Comparison of ENCODE assay signal across 22 mouse cellular contexts in the genomic region with DNA sequence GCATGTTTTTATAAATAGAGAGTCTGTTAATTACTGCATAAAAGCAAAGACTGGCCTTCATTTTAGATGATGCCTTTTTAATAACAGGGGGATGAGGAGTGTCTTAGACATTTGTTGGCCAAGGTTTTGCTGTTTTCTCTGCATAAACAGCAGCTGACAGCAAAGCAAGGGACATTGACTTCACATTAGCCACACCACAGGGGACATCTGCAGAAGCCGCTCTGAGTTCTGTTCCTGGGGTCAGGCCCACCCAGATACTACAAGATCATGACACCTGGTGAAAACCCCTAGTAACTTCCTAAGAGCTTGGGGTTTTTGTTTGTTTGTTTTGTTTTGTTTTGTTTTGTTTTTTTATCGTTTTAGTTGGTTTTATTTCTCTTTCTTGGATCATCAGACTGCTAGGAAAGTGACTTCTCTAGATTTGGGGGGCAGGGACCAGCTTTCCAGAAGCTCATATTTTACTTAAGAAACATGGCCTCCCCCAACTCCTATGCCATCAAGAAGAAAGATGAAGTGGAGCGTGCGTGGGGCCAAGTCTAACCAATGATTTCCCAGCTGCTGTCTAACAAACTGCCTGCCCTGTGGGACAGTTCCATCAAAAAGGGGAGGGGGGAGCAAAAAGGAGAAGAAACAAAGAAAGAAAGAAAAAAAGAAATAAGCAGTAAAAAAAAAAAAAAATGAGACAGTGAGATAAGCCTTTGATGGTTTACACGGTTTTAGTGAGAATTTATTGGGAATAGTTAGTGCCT. TPM values are rescaled to one million over a fixed set of nuclear protein-coding genes. Genes with fewer than 3 reads are reported as not detected.
DNase-seq lines count a peak whose midpoint lies in the region; ATAC-seq and TF ChIP-seq lines count a peak whose summit lies in the region.
"Had no signal": no experiment of that assay in that cellular context is flagged by ENCODE, and none has a peak within 500 bp of the region (broad histone marks: within the 10 kb centered on the region; RNA-seq: fewer than 3 reads in every experiment).

No protein-coding gene starts in this region.

- no peak for TF ChIP-seq CTCF in kidney, postnatal 0 days (IDR thresholded peaks at IDR 0.05; ENCODE audit: low read depth)
- no peak for TF ChIP-seq CTCF in midbrain, postnatal 0 days (IDR thresholded peaks at IDR 0.05)

- no peak overlapping the region for H3K4me2 ChIP-seq in forebrain, embryonic 11.5 days (ENCODE audit: low read depth, low read length, severe bottlenecking)
- no peak overlapping the region for H3K4me2 ChIP-seq in kidney, postnatal 0 days (ENCODE audit: low read length)
- no peak overlapping the region for H3K4me2 ChIP-seq in midbrain, embryonic 11.5 days
- no peak overlapping the region for H3K4me2 ChIP-seq in midbrain, postnatal 0 days (ENCODE audit: low read depth, low read length, poor library complexity, severe bottlenecking)
- H3K4me2 ChIP-seq: embryonic facial prominence, embryonic 15.5 days; heart, embryonic 12.5 days; liver, embryonic 15.5 days had no signal

- ATAC-seq in forebrain, embryonic 11.5 days (replicated peaks; ENCODE audit: low FRiP score): no peak
- ATAC-seq in kidney, postnatal 0 days (replicated peaks; ENCODE audit: low FRiP score, low read depth): no peak
- ATAC-seq in midbrain, embryonic 11.5 days (ENCODE audit: low FRiP score): no peak
- no peak for ATAC-seq in midbrain, postnatal 0 days (ENCODE audit: low FRiP score)
- ATAC-seq: activated CD4-positive, CD25-positive, alpha-beta regulatory T cell, adult 4 months; CD4-positive, CD25-positive, alpha-beta regulatory T cell, adult 4 months; hindbrain, postnatal 0 days had no signal

- H3K4me1 ChIP-seq in forebrain, embryonic 10.5 days: peaks cover 40% of the 10 kb centered on the region
- H3K4me1 ChIP-seq in forebrain, embryonic 11.5 days (replicated peaks; ENCODE audit: control insufficient read depth, insufficient read depth, low read length): peaks cover 4% of the 10 kb centered on the region; the same call in 1 of the 2 replicates
- peaks cover 14% of the 10 kb centered on the region; the same call in 1 of the 2 replicates for H3K4me1 ChIP-seq in kidney, postnatal 0 days (replicated peaks; ENCODE audit: insufficient read depth, low read length)
- H3K4me1 ChIP-seq in midbrain, embryonic 11.5 days (ENCODE audit: control insufficient read depth, insufficient read depth, low read length): peaks cover 10% of the 10 kb centered on the region
- H3K4me1 ChIP-seq in midbrain, postnatal 0 days (ENCODE audit: insufficient read depth, low read length): no peaks in the 10 kb centered on the region

- 47% methylated on average over 5 of the region's 5 CpGs for WGBS in forebrain, embryonic 10.5 days
- 47% methylated on average over 5 of the region's 5 CpGs for WGBS in forebrain, embryonic 11.5 days
- 41% methylated on average over 5 of the region's 5 CpGs for WGBS in kidney, postnatal 0 days
- WGBS in midbrain, embryonic 11.5 days: 44% methylated on average over 5 of the region's 5 CpGs
- whole genome bisulfite sequencing in midbrain, postnatal 0 days: 31% methylated on average over 5 of the region's 5 CpGs

- no peaks in the 10 kb centered on the region for H3K9me3 ChIP-seq in forebrain, embryonic 10.5 days
- H3K9me3 ChIP-seq in forebrain, embryonic 11.5 days (ENCODE audit: control insufficient read depth, low read length): no peaks in the 10 kb centered on the region
- no peaks in the 10 kb centered on the region for H3K9me3 ChIP-seq in kidney, postnatal 0 days (replicated peaks; ENCODE audit: low read length)
- H3K9me3 ChIP-seq in midbrain, embryonic 11.5 days (ENCODE audit: control insufficient read depth, low read length): no peaks in the 10 kb centered on the region
- no peaks in the 10 kb centered on the region for H3K9me3 ChIP-seq in midbrain, postnatal 0 days (ENCODE audit: low read length)
- H3K9me3 ChIP-seq: embryonic facial prominence, embryonic 15.5 days; heart, embryonic 12.5 days; liver, embryonic 15.5 days had no signal

- peak overlapping the region; percentile 17 for H3K27ac ChIP-seq in forebrain, embryonic 10.5 days
- no peak overlapping the region for H3K27ac ChIP-seq in forebrain, embryonic 11.5 days (ENCODE audit: low read depth, low read length)
- H3K27ac ChIP-seq in kidney, postnatal 0 days: peak overlapping the region; percentile 16
- H3K27ac ChIP-seq in midbrain, embryonic 11.5 days (ENCODE audit: low read depth, low read length): no peak overlapping the region
- no peak overlapping the region for H3K27ac ChIP-seq in midbrain, postnatal 0 days (ENCODE audit: low read depth, low read length)
- H3K27ac ChIP-seq: embryonic facial prominence, embryonic 15.5 days; hindbrain, postnatal 0 days; layer of hippocampus, adult 2 months; liver, embryonic 15.5 days; macrophage had no signal

- H3K4me3 ChIP-seq in forebrain, embryonic 10.5 days: no peak overlapping the region
- no peak overlapping the region for H3K4me3 ChIP-seq in forebrain, embryonic 11.5 days (ENCODE audit: low read depth, low read length)
- no peak overlapping the region for H3K4me3 ChIP-seq in kidney, postnatal 0 days (replicated peaks; ENCODE audit: low read depth, low read length)
- no peak overlapping the region for H3K4me3 ChIP-seq in midbrain, embryonic 11.5 days (ENCODE audit: low read depth, low read length)
- H3K4me3 ChIP-seq in midbrain, postnatal 0 days (ENCODE audit: low read depth, low read length): no peak overlapping the region
- H3K4me3 ChIP-seq: embryonic facial prominence, embryonic 15.5 days; heart, embryonic 12.5 days; layer of hippocampus, adult 2 months; liver, embryonic 15.5 days; myocyte had no signal

- no peaks in the 10 kb centered on the region for H3K27me3 ChIP-seq in forebrain, embryonic 10.5 days (ENCODE audit: poor library complexity, severe bottlenecking)
- H3K27me3 ChIP-seq in forebrain, embryonic 11.5 days (ENCODE audit: control insufficient read depth, insufficient read depth, low read length): no peaks in the 10 kb centered on the region
- no peaks in the 10 kb centered on the region for H3K27me3 ChIP-seq in kidney, postnatal 0 days (ENCODE audit: insufficient read depth, low read length)
- H3K27me3 ChIP-seq in midbrain, embryonic 11.5 days (ENCODE audit: control insufficient read depth, insufficient read depth, low read length): no peaks in the 10 kb centered on the region
- no peaks in the 10 kb centered on the region for H3K27me3 ChIP-seq in midbrain, postnatal 0 days (ENCODE audit: insufficient read depth, low read length)
- H3K27me3 ChIP-seq: embryonic facial prominence, embryonic 15.5 days; heart, embryonic 12.5 days; liver, embryonic 15.5 days had no signal

- H3K9ac ChIP-seq in forebrain, embryonic 11.5 days (ENCODE audit: low read length): no peak overlapping the region
- no peak overlapping the region for H3K9ac ChIP-seq in kidney, postnatal 0 days (ENCODE audit: low read depth, low read length)
- no peak overlapping the region for H3K9ac ChIP-seq in midbrain, embryonic 11.5 days (ENCODE audit: low read length)
- no peak overlapping the region for H3K9ac ChIP-seq in midbrain, postnatal 0 days (replicated peaks; ENCODE audit: low read length, poor library complexity, severe bottlenecking)
- H3K9ac ChIP-seq: embryonic facial prominence, embryonic 15.5 days; heart, embryonic 12.5 days; liver, embryonic 15.5 days had no signal

- no peak for DNase-seq in forebrain, embryonic 10.5 days (ENCODE audit: extremely low spot score, low spot score)
- DNase-seq in forebrain, embryonic 11.5 days (ENCODE audit: low spot score): no peak
- peak; percentile 72 for DNase-seq in kidney, postnatal 0 days (ENCODE audit: low spot score)
- DNase-seq in kidney, postnatal 36 days: no peak
- peak; percentile 81 for DNase-seq in midbrain, embryonic 11.5 days (ENCODE audit: low spot score, missing footprints)
- no peak for DNase-seq in midbrain, postnatal 0 days (ENCODE audit: low spot score)
- peak; percentile 38 for DNase-seq in retina, postnatal 1 day
- no peak for DNase-seq in adrenal gland, postnatal 14 days
- DNase-seq: cerebellum, adult 9-11 months; kidney, adult 11 months; layer of hippocampus, postnatal 36 days; right cerebral cortex, adult 18-20 months; thymus, postnatal 36 days had no signal

- H3K36me3 ChIP-seq in forebrain, embryonic 10.5 days (replicated peaks): peaks cover 17% of the 10 kb centered on the region
- no peaks in the 10 kb centered on the region for H3K36me3 ChIP-seq in forebrain, embryonic 11.5 days (ENCODE audit: control insufficient read depth, insufficient read depth, low read length)
- no peaks in the 10 kb centered on the region for H3K36me3 ChIP-seq in kidney, postnatal 0 days (ENCODE audit: insufficient read depth, low read length)
- H3K36me3 ChIP-seq in midbrain, embryonic 11.5 days (ENCODE audit: control insufficient read depth, insufficient read depth, low read length): no peaks in the 10 kb centered on the region
- no peaks in the 10 kb centered on the region for H3K36me3 ChIP-seq in midbrain, postnatal 0 days (ENCODE audit: insufficient read depth, low read length)
- H3K36me3 ChIP-seq: embryonic facial prominence, embryonic 15.5 days; heart, embryonic 12.5 days; liver, embryonic 15.5 days had no signal

RNA-seq across cellular contexts. Expression of a gene that starts 57.4 kb away (rescaled TPM):
- 12.7 and 14.7 TPM in 2 replicates for polyA plus RNA-seq in forebrain, embryonic 10.5 days (2016; fragmentation: Nextera tagmentation; extraction: Ambion mirVana)
- polyA plus RNA-seq in forebrain, embryonic 11.5 days (2014; fragmentation: Nextera tagmentation; extraction: Ambion mirVana): 18.3 and 20.5 TPM in 2 replicates
- 21.0 and 28.5 TPM in 2 replicates for polyA plus RNA-seq in kidney, postnatal 0 days (2015; fragmentation: Nextera tagmentation; extraction: Ambion mirVana)
- polyA plus RNA-seq in midbrain, embryonic 11.5 days (2014; fragmentation: Nextera tagmentation; extraction: Ambion mirVana): 14.4 and 14.5 TPM in 2 replicates
- total RNA-seq in midbrain, postnatal 0 days (2014; rRNA removed): 5.1 and 8.4 TPM in 2 replicates
- polyA plus RNA-seq in midbrain, postnatal 0 days (2015; fragmentation: Nextera tagmentation; extraction: Ambion mirVana): 1.9 and 2.3 TPM in 2 replicates
- total RNA-seq in adrenal gland, postnatal 14 days (2021): 10.1 and 10.9 TPM in 2 replicates
- polyA plus RNA-seq: activated CD4-positive, CD25-positive, alpha-beta regulatory T cell, adult 4 months; CD4-positive, CD25-positive, alpha-beta regulatory T cell, adult 4 months; macrophage had no signal

Comparison
In these comparisons a context has a peak if more than half of its experiments do, and no peak if none do; other contexts are left out.
1. DNase-seq: peak in kidney, postnatal 0 days (single experiment), midbrain, embryonic 11.5 days (single experiment) and retina, postnatal 1 day (single experiment); none in forebrain, embryonic 10.5 days (single experiment), forebrain, embryonic 11.5 days (single experiment), kidney, postnatal 36 days (0 of 2), midbrain, postnatal 0 days (single experiment) and adrenal gland, postnatal 14 days (single experiment).
2. H3K27ac ChIP-seq: peak in forebrain, embryonic 10.5 days (single experiment) and kidney, postnatal 0 days (single experiment); none in forebrain, embryonic 11.5 days (single experiment), midbrain, embryonic 11.5 days (single experiment) and midbrain, postnatal 0 days (single experiment).